Mouse (Mus musculus) lung, postnatal 0 days (tissue): ENCODE data around the gene Banf1.

Source experiments
- CTCF ChIP-seq: IDR thresholded peaks from 2 replicates; pipeline ENCODE4 v1.5.1; 2016; ENCODE audit warnings: antibody characterized with exemption, mild to moderate bottlenecking
- EP300 ChIP-seq: IDR thresholded peaks from 2 replicates; pipeline ENCODE4 v1.6.1; 2016; ENCODE audit warnings: antibody characterized with exemption, mild to moderate bottlenecking, control low read depth

GRCm38 (mm10) chr19:5353609-5354008, 13.4 kb downstream of the Banf1 start:
- TF ChIP-seq CTCF, result no peak
- no peak for TF ChIP-seq EP300
